Mouse (Mus musculus): ENCODE measurements around the gene Pfkp. TPM values are rescaled to one million over a fixed set of nuclear protein-coding genes. Genes with fewer than 3 reads are reported as not detected.

Gene Pfkp
- polyA plus RNA-seq (2016; fragmentation: Nextera tagmentation; extraction: Ambion mirVana), result 193 and 196 TPM in 2 replicates

DNA sequence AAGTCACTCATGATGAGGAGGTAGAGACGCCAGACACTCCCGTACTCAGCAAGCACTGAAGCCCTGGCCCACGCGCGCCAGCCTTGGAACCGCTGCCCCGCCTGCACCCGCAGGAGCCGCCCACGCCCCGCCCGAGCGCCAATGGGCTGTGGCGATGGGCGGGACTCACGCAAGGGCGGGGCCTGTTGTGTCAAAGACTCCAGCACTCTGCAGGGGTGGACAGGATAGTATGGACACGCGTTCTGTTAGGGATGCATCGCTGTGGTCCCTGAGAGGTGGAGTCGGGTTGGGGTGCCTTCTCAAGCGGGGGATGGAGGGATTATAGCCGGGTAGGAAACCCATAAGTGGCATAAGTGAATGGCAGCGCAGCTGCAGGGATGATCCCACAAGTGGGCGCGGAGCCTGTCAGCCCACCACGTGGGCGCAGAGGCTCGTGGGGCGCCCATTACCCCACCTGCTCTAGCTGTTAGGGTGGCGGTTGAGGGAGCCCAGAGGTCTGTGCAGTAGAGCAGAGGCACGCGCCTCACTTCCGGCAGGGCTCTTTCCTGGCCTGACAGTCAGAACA is at the start of gene Pfkp:
TSS of gene Pfkp (minus strand) at position 109 of the 565 bp plus-strand sequence.
- no peaks in the 10 kb centered on the region for H3K27me3 ChIP-seq (replicated peaks)
- peak within 1 kb of the TSS; percentile 84 for H3K4me3 ChIP-seq
- ATAC-seq (ENCODE audit: insufficient number of reproducible peaks, low FRiP score), result peak; percentile 94
- no peaks in the 10 kb centered on the region for H3K9me3 ChIP-seq (replicated peaks)
- H3K27ac ChIP-seq (ENCODE audit: poor library complexity, severe bottlenecking), result peak within 1 kb of the TSS; percentile 87
- H3K4me2 ChIP-seq, result peak within 1 kb of the TSS; percentile 98
- H3K9ac ChIP-seq, result peak within 1 kb of the TSS; percentile 93
- WGBS, result under 1% methylated on average over 34 of the region's 34 CpGs
- H3K4me1 ChIP-seq (replicated peaks), result peaks cover 14% of the 10 kb centered on the region; the same call in 1 of the 2 replicates
- no peaks in the 10 kb centered on the region for H3K36me3 ChIP-seq

DNA sequence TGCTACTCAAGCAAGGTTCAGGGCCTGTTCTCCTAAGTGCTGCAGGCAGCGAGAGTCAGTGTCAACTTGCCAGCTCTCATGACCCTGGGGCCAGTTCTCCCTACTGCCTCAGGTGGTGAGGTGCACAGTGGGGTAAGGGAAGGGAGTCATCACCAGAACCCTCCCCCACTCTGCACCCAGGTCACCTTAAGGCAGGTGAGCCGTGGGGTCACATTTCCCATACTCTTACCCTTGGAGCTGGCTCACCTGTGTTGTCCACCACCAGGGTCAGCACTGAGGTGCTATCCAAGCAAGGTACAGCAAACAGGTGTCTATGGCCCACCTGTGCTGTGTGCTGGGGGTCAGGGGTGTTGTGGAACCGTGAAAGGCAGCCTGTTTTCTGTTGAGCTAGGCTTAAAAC is 42.0 kb upstream of the Pfkp start:
- Histone ChIP-seq H3K9me3 (replicated peaks) (no peaks in the 10 kb centered on the region), H3K27ac (ENCODE audit: poor library complexity, severe bottlenecking) (no peak overlapping the region), H3K36me3 (no peaks in the 10 kb centered on the region), H3K4me2 (no peak overlapping the region), H3K9ac (no peak overlapping the region), H3K4me3 (no peak overlapping the region), H3K4me1 (replicated peaks) (no peaks in the 10 kb centered on the region), H3K27me3 (replicated peaks) (no peaks in the 10 kb centered on the region)
- 61% methylated on average over 3 of the region's 3 CpGs for WGBS
- ATAC-seq (ENCODE audit: insufficient number of reproducible peaks, low FRiP score), result peak; percentile 36; the same call in 1 of the 2 replicates

DNA sequence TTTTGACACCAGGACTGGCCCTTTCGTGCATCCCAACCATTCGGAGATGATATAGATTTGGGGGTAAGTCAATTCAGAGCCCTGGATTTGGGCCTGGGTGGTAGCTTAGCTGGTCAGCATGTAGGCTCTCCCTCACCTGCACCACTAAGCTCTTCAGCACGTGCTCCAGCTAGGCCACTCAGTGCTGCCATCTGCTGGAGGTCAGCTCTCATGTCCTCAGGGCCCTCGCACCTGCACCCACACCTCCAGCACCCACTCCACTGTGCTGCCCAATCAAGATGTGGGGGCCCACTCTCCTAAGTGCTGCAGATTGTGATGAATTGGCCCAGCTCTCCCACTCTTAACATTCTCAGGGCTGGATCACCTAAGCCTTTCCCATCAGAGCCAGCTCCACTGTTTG is 41.4 kb upstream of the Pfkp start:
- ATAC-seq (ENCODE audit: insufficient number of reproducible peaks, low FRiP score), result 0 out of 2 replicates have a peak, but pooled peaks have one; percentile 18
- 57% methylated on average over 4 of the region's 4 CpGs for WGBS
- H3K4me3 ChIP-seq, result no peak overlapping the region
- H3K9me3 ChIP-seq (replicated peaks), result no peaks in the 10 kb centered on the region
- H3K27me3 ChIP-seq (replicated peaks), result no peaks in the 10 kb centered on the region
- H3K9ac ChIP-seq, result no peak overlapping the region
- no peak overlapping the region for H3K27ac ChIP-seq (ENCODE audit: poor library complexity, severe bottlenecking)
- H3K4me2 ChIP-seq, result no peak overlapping the region
- H3K4me1 ChIP-seq (replicated peaks), result no peaks in the 10 kb centered on the region
- no peaks in the 10 kb centered on the region for H3K36me3 ChIP-seq

DNA sequence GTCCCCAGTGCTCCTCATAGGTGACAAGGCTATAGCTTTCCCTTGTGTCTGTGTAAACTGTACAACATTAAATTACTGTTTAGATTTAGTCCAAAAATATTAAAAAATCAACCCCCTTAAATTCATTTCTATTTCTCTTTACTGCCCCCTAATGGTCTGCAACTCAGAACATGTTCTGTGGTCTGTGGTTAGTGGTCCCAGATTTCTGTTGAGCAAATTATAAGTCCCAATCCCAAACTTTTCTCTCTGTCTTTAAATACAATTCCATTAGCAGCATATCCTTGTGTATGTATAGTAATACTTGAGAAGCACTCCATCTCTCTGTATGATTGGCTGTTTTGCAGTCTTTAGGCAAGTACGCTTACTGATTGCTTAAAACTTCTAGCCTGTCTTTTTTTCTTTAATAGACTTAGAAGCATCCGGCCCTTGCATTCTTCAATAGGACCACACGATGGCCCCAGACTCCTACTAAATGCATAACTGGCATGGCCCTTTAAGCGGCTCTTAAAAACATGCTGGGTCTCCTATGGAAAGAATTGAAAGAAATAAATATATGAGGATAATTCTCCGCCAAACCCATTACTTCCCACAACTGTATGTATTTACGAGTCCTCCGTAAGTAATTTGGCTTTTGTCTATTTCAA is 40.3 kb upstream of the Pfkp start:
- Histone ChIP-seq H3K27me3 (replicated peaks) (no peaks in the 10 kb centered on the region), H3K9me3 (replicated peaks) (no peaks in the 10 kb centered on the region), H3K36me3 (no peaks in the 10 kb centered on the region), H3K4me3 (no peak overlapping the region), H3K4me2 (no peak overlapping the region), H3K27ac (ENCODE audit: poor library complexity, severe bottlenecking) (no peak overlapping the region), H3K4me1 (replicated peaks) (no peaks in the 10 kb centered on the region), H3K9ac (no peak overlapping the region)
- no peak for ATAC-seq (ENCODE audit: insufficient number of reproducible peaks, low FRiP score)
- 42% methylated on average over 7 of the region's 7 CpGs for WGBS

DNA sequence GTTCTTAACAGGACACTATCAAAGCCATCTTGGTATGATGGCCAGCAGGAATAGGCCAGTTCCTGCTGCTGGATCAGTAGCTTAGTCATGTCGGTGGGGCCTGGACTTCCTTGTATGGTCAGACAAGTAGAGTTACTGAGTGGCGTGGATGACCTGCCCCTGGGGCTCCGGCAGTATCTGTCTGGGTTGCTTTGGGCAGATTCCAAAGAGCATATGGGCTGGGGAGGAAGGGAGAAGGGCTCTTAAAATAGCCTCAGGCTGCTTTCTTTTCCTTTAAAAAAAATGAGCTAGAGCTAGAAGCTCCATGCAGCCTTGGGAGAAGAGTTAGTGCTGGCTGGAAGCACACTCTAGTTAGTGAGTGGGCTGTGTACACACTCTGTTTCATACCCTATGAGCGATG is 18.3 kb upstream of the Pfkp start:
- peak; percentile 64; the same call in 1 of the 2 replicates for ATAC-seq (ENCODE audit: insufficient number of reproducible peaks, low FRiP score)
- H3K27ac ChIP-seq (ENCODE audit: poor library complexity, severe bottlenecking), result peak overlapping the region; percentile 81
- H3K4me3 ChIP-seq, result no peak overlapping the region
- no peak overlapping the region for H3K4me2 ChIP-seq
- no peaks in the 10 kb centered on the region for H3K27me3 ChIP-seq (replicated peaks)
- H3K4me1 ChIP-seq (replicated peaks), result peaks cover 14% of the 10 kb centered on the region
- no peak overlapping the region for H3K9ac ChIP-seq
- WGBS, result 33% methylated on average over 4 of the region's 4 CpGs
- H3K9me3 ChIP-seq (replicated peaks), result no peaks in the 10 kb centered on the region
- H3K36me3 ChIP-seq, result no peaks in the 10 kb centered on the region

DNA sequence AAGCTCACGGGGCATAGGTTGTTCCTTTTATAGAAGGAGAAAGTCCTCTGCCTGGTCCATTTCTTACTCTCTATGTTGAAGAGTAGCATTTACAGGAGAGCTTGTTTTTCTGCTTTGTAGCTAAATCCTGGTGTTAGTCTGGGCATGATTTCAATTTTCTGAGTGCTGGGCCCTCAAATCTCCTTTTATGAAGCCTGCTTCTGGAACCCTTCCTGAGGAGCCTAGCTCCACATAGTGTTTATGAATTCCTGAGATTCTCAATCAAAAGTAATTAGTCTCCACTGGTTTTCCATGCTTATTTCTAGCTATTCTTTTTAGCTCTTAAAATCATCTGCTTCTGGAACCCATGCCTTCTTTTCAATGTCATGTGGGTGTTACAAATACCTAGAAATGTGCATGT is 16.9 kb upstream of the Pfkp start:
- H3K4me2 ChIP-seq, result no peak overlapping the region
- WGBS, result 50% methylated on average over 1 of the region's 1 CpGs
- H3K4me1 ChIP-seq (replicated peaks), result peaks cover 14% of the 10 kb centered on the region
- no peaks in the 10 kb centered on the region for H3K27me3 ChIP-seq (replicated peaks)
- H3K27ac ChIP-seq (ENCODE audit: poor library complexity, severe bottlenecking), result no peak overlapping the region
- H3K9me3 ChIP-seq (replicated peaks), result no peaks in the 10 kb centered on the region
- H3K36me3 ChIP-seq, result no peaks in the 10 kb centered on the region
- H3K4me3 ChIP-seq, result no peak overlapping the region
- no peak for ATAC-seq (ENCODE audit: insufficient number of reproducible peaks, low FRiP score)
- no peak overlapping the region for H3K9ac ChIP-seq

DNA sequence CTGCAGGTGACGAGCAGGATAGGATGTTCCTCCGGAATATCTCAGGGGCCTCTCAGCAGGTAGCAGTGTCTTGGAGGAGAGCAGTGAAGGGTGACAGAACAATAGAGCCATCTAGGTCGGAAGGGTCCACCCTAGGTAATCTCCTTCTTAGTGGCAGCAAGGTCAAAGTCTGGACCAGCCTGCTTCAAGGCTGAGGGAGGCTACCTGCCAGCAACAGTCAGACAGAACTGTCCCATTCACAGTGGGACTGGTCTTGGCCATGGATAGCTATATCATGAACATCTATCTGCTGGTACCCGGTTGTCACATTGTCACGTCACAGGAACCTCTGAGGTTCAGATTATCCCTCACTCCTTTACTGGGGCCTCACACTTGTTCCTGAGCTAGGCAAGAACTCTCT is 15.6 kb upstream of the Pfkp start:
- Histone ChIP-seq H3K36me3 (no peaks in the 10 kb centered on the region), H3K4me3 (no peak overlapping the region), H3K27me3 (replicated peaks) (no peaks in the 10 kb centered on the region), H3K4me2 (no peak overlapping the region), H3K4me1 (replicated peaks) (peaks cover 16% of the 10 kb centered on the region), H3K9me3 (replicated peaks) (no peaks in the 10 kb centered on the region), H3K27ac (ENCODE audit: poor library complexity, severe bottlenecking) (no peak overlapping the region), H3K9ac (no peak overlapping the region)
- ATAC-seq (ENCODE audit: insufficient number of reproducible peaks, low FRiP score), result no peak
- WGBS, result 67% methylated on average over 5 of the region's 5 CpGs

DNA sequence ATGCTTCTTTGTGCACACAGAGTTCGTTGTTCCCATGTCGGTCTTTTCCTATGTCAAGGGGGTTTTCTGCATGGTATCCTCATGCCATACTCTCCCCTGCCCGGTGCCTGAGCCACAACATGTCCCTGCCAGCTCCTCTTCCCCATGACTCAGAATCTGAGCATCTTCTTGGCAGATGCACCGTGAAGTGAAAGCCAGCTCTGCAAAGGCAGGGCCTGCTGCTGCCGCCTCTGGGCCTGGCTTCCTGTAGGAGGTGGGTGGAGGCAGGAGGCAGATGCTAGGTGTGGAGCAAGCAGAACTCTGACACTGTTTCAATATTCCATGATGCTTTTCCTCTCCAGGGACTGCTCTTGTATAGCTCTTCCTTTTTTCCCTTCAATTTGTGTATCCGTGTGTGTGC is 10.7 kb upstream of the Pfkp start:
- no peak overlapping the region for H3K4me2 ChIP-seq
- 71% methylated on average over 6 of the region's 6 CpGs for WGBS
- H3K9ac ChIP-seq, result no peak overlapping the region
- no peak for ATAC-seq (ENCODE audit: insufficient number of reproducible peaks, low FRiP score)
- H3K36me3 ChIP-seq, result no peaks in the 10 kb centered on the region
- H3K4me3 ChIP-seq, result no peak overlapping the region
- H3K27ac ChIP-seq (ENCODE audit: poor library complexity, severe bottlenecking), result no peak overlapping the region
- no peaks in the 10 kb centered on the region for H3K9me3 ChIP-seq (replicated peaks)
- H3K4me1 ChIP-seq (replicated peaks), result peaks cover 6% of the 10 kb centered on the region; the same call in 1 of the 2 replicates
- H3K27me3 ChIP-seq (replicated peaks), result no peaks in the 10 kb centered on the region

DNA sequence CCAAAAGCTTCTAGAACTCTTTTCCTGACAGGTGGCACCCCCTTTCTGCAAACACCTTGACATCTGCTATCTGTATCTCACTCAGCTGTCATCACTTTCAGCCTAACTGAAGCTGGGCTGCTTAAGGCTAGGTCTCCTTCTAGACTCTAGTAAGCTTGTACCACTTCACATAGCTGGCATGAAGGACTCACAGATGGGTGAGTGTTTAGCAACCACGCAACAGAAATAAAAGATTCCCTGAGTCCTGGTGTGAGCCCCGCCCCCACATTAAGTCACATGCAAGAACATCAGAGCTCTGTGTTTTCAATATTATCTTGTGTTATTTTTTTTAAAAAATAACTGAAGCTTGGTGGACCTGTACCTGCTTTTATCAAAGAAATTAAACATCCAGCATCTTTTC is 8.7 kb upstream of the Pfkp start:
- H3K4me3 ChIP-seq, result no peak overlapping the region
- H3K27ac ChIP-seq (ENCODE audit: poor library complexity, severe bottlenecking), result no peak overlapping the region
- H3K27me3 ChIP-seq (replicated peaks), result no peaks in the 10 kb centered on the region
- H3K9me3 ChIP-seq (replicated peaks), result no peaks in the 10 kb centered on the region
- peaks cover 6% of the 10 kb centered on the region; the same call in 1 of the 2 replicates for H3K4me1 ChIP-seq (replicated peaks)
- 44% methylated on average over 2 of the region's 2 CpGs for WGBS
- no peaks in the 10 kb centered on the region for H3K36me3 ChIP-seq
- H3K9ac ChIP-seq, result no peak overlapping the region
- H3K4me2 ChIP-seq, result no peak overlapping the region
- ATAC-seq (ENCODE audit: insufficient number of reproducible peaks, low FRiP score), result no peak

DNA sequence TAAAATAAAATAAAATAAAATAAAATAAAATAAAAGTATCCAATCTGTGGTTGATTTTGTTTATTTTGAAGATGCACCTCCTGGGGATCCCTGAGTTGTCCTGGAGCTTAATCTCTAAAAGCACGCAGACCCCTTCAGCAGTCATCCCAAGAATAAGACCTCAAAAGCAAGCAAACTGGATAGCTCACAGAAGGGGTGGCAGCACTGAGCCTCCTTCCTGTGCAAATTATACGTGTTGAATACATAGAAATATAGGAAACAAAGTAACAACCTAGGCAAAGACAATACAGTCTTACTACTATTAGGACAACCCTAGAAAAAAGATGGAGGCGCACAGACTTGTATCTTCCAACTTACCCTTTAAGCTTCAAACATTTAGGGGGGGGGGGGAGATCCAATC is 965 bp upstream of the Pfkp start:
- Histone ChIP-seq H3K4me2 (no peak overlapping the region), H3K36me3 (no peaks in the 10 kb centered on the region), H3K4me3 (no peak overlapping the region), H3K4me1 (replicated peaks) (peaks cover 14% of the 10 kb centered on the region; the same call in 1 of the 2 replicates), H3K27me3 (replicated peaks) (no peaks in the 10 kb centered on the region), H3K27ac (ENCODE audit: poor library complexity, severe bottlenecking) (no peak overlapping the region), H3K9ac (no peak overlapping the region), H3K9me3 (replicated peaks) (no peaks in the 10 kb centered on the region)
- 68% methylated on average over 3 of the region's 3 CpGs for WGBS
- ATAC-seq (ENCODE audit: insufficient number of reproducible peaks, low FRiP score), result no peak

DNA sequence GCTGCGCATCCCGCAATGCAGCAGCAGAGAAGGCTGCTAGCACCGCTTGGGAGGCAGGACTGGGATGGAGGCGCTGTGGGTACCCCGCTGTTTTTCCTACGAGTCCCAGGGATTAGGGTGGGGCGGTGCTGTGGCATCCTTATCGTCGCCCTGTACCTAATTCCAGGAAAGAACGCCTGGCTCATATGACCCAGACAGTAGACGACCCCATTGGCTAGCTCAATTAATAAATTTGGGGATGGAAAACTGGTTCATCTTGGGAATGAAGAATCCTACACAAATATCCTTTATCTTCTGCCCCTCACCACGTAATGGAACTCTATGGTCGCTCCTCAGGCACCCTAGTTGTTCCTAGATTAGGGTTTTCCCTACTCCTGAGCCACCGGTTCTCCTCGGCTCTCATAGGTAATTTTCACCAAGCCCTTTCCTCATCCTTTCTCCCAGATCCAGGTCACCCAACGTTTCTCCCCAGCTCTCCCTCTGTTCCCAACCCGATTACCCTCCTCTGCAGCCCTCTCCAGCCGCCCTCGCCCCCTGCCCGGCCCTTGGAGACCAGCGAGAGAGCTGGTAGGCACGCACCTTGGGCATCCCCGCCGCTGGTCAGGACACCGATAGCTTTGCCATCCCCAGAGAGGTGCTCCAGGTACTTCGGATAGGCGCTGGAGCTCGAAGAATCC is 447 bp downstream of the Pfkp start:
- Histone ChIP-seq H3K36me3 (no peaks in the 10 kb centered on the region), H3K4me2 (peak overlapping the region; percentile 98), H3K4me1 (replicated peaks) (peaks cover 15% of the 10 kb centered on the region; the same call in 1 of the 2 replicates), H3K9ac (peak overlapping the region; percentile 93), H3K27ac (ENCODE audit: poor library complexity, severe bottlenecking) (peak overlapping the region; percentile 87), H3K27me3 (replicated peaks) (no peaks in the 10 kb centered on the region), H3K4me3 (peak overlapping the region; percentile 84), H3K9me3 (replicated peaks) (no peaks in the 10 kb centered on the region)
- peak; percentile 26 for ATAC-seq (ENCODE audit: insufficient number of reproducible peaks, low FRiP score)
- WGBS, result under 1% methylated on average over 28 of the region's 28 CpGs

Data from heart, embryonic 12.5 days (tissue).